Mouse (Mus musculus): Measurements from ENCODE around the gene Hcn2. TPM values are rescaled to one million over a fixed set of nuclear protein-coding genes. Genes with fewer than 3 reads are reported as not detected.

The Hcn2 gene
- polyA plus RNA-seq, 1 experiment from 2014 or later, result 0.04 TPM

- H3K27me3 ChIP-seq (ENCODE audit: insufficient read depth, low read length), result no peaks in the 10 kb centered on the region
- under 1% methylated on average over 67 of the region's 84 CpGs for WGBS (ENCODE audit: insufficient replicate concordance)
- H3K36me3 ChIP-seq (replicated peaks; ENCODE audit: insufficient read depth, low read length), result peaks cover 23% of the 10 kb centered on the region
- H3K9me3 ChIP-seq (ENCODE audit: low read length), result no peaks in the 10 kb centered on the region
- H3K27ac ChIP-seq (ENCODE audit: low read depth), result peak within 1 kb of the TSS; percentile 97
- peak within 1 kb of the TSS; percentile 91 for H3K9ac ChIP-seq (replicated peaks)
- DNase-seq (peak; percentile 99), ATAC-seq (peak; percentile 93)
- H3K4me1 ChIP-seq (ENCODE audit: insufficient read depth), result peaks cover 32% of the 10 kb centered on the region
- H3K4me3 ChIP-seq (ENCODE audit: low read depth, low read length), result peak within 1 kb of the TSS; percentile 88
- TF ChIP-seq EP300 (IDR thresholded peaks at IDR 0.05; ENCODE audit: low read depth) (0 out of 2 replicates have a peak, but pooled peaks have one; percentile 20), CTCF (IDR thresholded peaks at IDR 0.05; ENCODE audit: low read depth) (peak; percentile 38)
- peak within 1 kb of the TSS; percentile 96 for H3K4me2 ChIP-seq (ENCODE audit: low read depth, low read length)
These were observed 34.7 kb upstream of the Hcn2 start, which contains the start of gene Cdc34 for GRCm38 (mm10) chr10:79681591-79682245. Cdc34 (plus strand) TSS chr10:79682195.

- H3K9ac ChIP-seq (replicated peaks), result peak overlapping the region; percentile 91
- peaks cover 31% of the 10 kb centered on the region for H3K36me3 ChIP-seq (replicated peaks; ENCODE audit: insufficient read depth, low read length)
- peak overlapping the region; percentile 96 for H3K4me2 ChIP-seq (ENCODE audit: low read depth, low read length)
- peak overlapping the region; percentile 97 for H3K27ac ChIP-seq (ENCODE audit: low read depth)
- DNase-seq (no peak), ATAC-seq (no peak)
- WGBS (ENCODE audit: insufficient replicate concordance), result 0% methylated on average over 10 of the region's 10 CpGs
- no peaks in the 10 kb centered on the region for H3K27me3 ChIP-seq (ENCODE audit: insufficient read depth, low read length)
- no peaks in the 10 kb centered on the region for H3K9me3 ChIP-seq (ENCODE audit: low read length)
- no peak for TF ChIP-seq EP300 (IDR thresholded peaks at IDR 0.05; ENCODE audit: low read depth)
- TF ChIP-seq CTCF (IDR thresholded peaks at IDR 0.05; ENCODE audit: low read depth), result no peak
- H3K4me3 ChIP-seq (ENCODE audit: low read depth, low read length), result peak overlapping the region; percentile 88
- peaks cover 32% of the 10 kb centered on the region for H3K4me1 ChIP-seq (ENCODE audit: insufficient read depth)
These were observed 33.9 kb upstream of the Hcn2 start for GRCm38 (mm10) chr10:79682551-79682915.

GRCm38 (mm10) chr10:79682916-79683582 lies 33.4 kb upstream of the Hcn2 start:
- WGBS (ENCODE audit: insufficient replicate concordance), result 1% methylated on average over 10 of the region's 10 CpGs
- peak overlapping the region; percentile 88 for H3K4me3 ChIP-seq (ENCODE audit: low read depth, low read length)
- H3K9ac ChIP-seq (replicated peaks), result peak overlapping the region; percentile 91

DNA sequence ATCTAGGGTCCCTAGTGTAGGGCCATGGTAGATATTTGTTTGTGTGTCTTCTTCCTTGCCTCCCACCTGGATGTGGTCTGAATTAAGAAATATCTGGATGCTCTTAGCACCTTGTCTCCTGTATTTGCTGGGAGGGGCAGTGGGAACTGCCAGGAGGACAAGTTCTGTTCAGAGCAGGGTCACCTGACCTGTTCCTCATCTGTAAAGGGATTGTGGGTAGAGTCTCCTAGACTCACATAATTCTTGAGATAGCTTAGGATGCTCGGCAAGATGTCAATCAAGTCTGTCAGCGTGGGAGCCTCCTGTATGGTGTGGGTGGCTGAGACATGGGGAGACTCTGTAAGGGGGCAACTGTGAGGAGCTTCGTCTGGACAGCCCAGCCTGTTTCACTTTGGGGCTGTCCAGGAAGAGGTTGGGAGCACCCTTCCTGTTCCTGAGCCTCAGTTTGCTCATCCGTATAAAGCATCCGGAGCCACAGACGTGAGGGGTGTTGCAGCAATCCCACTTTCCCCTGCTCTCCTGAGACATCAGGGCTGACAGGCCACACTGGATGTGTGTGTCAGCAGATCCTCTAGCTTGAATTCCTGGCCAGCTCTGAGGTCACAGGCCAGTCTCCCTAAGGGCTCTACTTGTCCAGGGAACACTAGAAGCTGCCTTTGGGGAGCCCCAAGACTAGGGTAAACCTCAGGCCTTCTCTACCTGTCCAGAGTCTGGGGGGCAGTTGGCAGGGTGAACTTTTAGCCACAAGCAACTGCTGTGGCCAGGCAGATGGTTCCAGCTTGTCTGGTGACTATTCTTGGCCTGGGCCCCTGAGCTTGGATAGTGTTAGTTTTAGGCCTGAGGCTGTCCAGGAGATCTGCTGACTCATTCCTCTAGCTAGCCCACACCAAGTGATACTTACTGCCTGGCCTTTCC lies 32.5 kb upstream of the Hcn2 start:
- Histone ChIP-seq H3K27me3 (ENCODE audit: insufficient read depth, low read length) (no peaks in the 10 kb centered on the region), H3K4me3 (ENCODE audit: low read depth, low read length) (peak overlapping the region; percentile 88), H3K27ac (ENCODE audit: low read depth) (peak overlapping the region; percentile 97), H3K9ac (replicated peaks) (peak overlapping the region; percentile 91), H3K4me1 (ENCODE audit: insufficient read depth) (peaks cover 32% of the 10 kb centered on the region), H3K36me3 (replicated peaks; ENCODE audit: insufficient read depth, low read length) (peaks cover 45% of the 10 kb centered on the region), H3K4me2 (ENCODE audit: low read depth, low read length) (peak overlapping the region; percentile 96), H3K9me3 (ENCODE audit: low read length) (no peaks in the 10 kb centered on the region)
- 75% methylated on average over 6 of the region's 6 CpGs for WGBS (ENCODE audit: insufficient replicate concordance)
- no peak for TF ChIP-seq CTCF (IDR thresholded peaks at IDR 0.05; ENCODE audit: low read depth)
- no peak for TF ChIP-seq EP300 (IDR thresholded peaks at IDR 0.05; ENCODE audit: low read depth)
- no peak for DNase-seq
- ATAC-seq, result no peak

More at GRCm38 (mm10) chr10:79682916-79683582, 33.4 kb upstream of the Hcn2 start:
- H3K27me3 ChIP-seq (ENCODE audit: insufficient read depth, low read length), result no peaks in the 10 kb centered on the region
- H3K36me3 ChIP-seq (replicated peaks; ENCODE audit: insufficient read depth, low read length), result peaks cover 36% of the 10 kb centered on the region
- H3K27ac ChIP-seq (ENCODE audit: low read depth), result peak overlapping the region; percentile 97
- ATAC-seq (no peak), DNase-seq (peak; percentile 81)
- H3K9me3 ChIP-seq (ENCODE audit: low read length), result no peaks in the 10 kb centered on the region
- TF ChIP-seq EP300 (IDR thresholded peaks at IDR 0.05; ENCODE audit: low read depth) (no peak), CTCF (IDR thresholded peaks at IDR 0.05; ENCODE audit: low read depth) (peak; percentile 68)
- peak overlapping the region; percentile 96 for H3K4me2 ChIP-seq (ENCODE audit: low read depth, low read length)
- H3K4me1 ChIP-seq (ENCODE audit: insufficient read depth), result peaks cover 32% of the 10 kb centered on the region

DNA sequence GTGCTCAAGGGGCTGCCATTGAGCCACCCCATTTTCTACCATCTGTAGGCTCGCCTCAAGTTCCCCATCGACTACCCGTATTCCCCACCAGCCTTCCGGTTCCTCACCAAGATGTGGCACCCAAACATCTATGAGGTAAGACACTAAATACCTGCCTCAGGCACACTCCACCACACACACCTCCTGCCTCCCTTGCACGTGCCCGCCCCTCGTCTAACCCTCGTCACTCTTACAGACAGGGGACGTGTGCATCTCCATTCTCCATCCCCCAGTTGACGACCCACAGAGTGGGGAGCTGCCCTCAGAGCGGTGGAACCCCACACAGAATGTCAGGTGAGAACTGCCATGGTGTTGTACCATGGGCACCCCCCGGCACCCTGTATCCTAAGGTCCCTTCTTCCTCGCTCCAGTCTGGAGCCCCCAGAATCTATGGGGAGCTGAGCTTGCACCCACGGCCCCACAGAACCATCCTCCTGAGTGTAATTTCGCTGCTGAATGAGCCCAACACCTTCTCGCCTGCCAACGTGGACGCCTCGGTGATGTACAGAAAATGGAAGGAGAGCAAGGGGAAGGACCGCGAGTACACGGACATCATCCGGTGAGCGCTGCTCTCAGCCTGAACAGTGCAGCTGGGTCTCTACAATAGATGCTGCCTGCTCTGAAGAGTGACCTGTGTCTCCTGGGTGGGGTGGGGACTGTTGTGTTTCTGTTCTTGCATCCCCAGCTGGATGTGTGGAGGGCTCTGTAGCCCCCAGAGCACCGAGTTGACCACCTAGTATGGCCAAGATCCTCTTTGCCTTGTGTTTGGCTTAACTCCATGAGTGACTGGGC lies 31.4 kb upstream of the Hcn2 start:
- Histone ChIP-seq H3K4me3 (ENCODE audit: low read depth, low read length) (no peak overlapping the region), H3K27ac (ENCODE audit: low read depth) (no peak overlapping the region), H3K9me3 (ENCODE audit: low read length) (no peaks in the 10 kb centered on the region), H3K9ac (replicated peaks) (no peak overlapping the region), H3K4me2 (ENCODE audit: low read depth, low read length) (peak overlapping the region; percentile 96; the same call in 1 of the 2 replicates), H3K36me3 (replicated peaks; ENCODE audit: insufficient read depth, low read length) (peaks cover 49% of the 10 kb centered on the region), H3K27me3 (ENCODE audit: insufficient read depth, low read length) (no peaks in the 10 kb centered on the region), H3K4me1 (ENCODE audit: insufficient read depth) (peaks cover 32% of the 10 kb centered on the region)
- TF ChIP-seq EP300 (IDR thresholded peaks at IDR 0.05; ENCODE audit: low read depth) (no peak), CTCF (IDR thresholded peaks at IDR 0.05; ENCODE audit: low read depth) (no peak)
- WGBS (ENCODE audit: insufficient replicate concordance), result 93% methylated on average over 25 of the region's 25 CpGs
- no peak for DNase-seq
- no peak for ATAC-seq

Measured in liver, postnatal 0 days (tissue).